9 mouse cellular contexts compared by ENCODE assay signal in genomic region chr15:102243229-102244190, GRCm38 (mm10). TPM values are rescaled to one million over a fixed set of nuclear protein-coding genes. Genes with fewer than 3 reads are reported as not detected.
DNase-seq lines count a peak whose midpoint lies in the region; ATAC-seq and TF ChIP-seq lines count a peak whose summit lies in the region.
"Had no signal": no experiment of that assay in that cellular context is flagged by ENCODE, and none has a peak within 500 bp of the region (broad histone marks: within the 10 kb centered on the region; RNA-seq: fewer than 3 reads in every experiment).

No protein-coding gene starts in this region.

- no peak overlapping the region for H3K9ac ChIP-seq in forebrain, embryonic 15.5 days (replicated peaks)
- peak overlapping the region; percentile 16 for H3K9ac ChIP-seq in liver, postnatal 0 days (replicated peaks)

- H3K36me3 ChIP-seq in forebrain, embryonic 15.5 days: no peaks in the 10 kb centered on the region
- no peaks in the 10 kb centered on the region for H3K36me3 ChIP-seq in liver, postnatal 0 days (replicated peaks; ENCODE audit: insufficient read depth, low read length)

- peaks cover 14% of the 10 kb centered on the region for H3K27me3 ChIP-seq in forebrain, embryonic 15.5 days
- peaks cover 40% of the 10 kb centered on the region for H3K27me3 ChIP-seq in liver, postnatal 0 days (ENCODE audit: insufficient read depth, low read length)

- TF ChIP-seq EP300 in liver, postnatal 0 days (IDR thresholded peaks at IDR 0.05; ENCODE audit: low read depth): peak; percentile 23; the same call in 1 of the 2 replicates

- ATAC-seq in forebrain, embryonic 15.5 days (replicated peaks): no peak
- peak; percentile 35 for ATAC-seq in liver, postnatal 0 days
- ATAC-seq in neutrophil, adult 5-6 weeks (ENCODE audit: extremely low read depth, insufficient number of reproducible peaks, low FRiP score, poor library complexity, severe bottlenecking): peak; percentile 72

- no peak overlapping the region; the same call in 1 of the 2 replicates for H3K4me3 ChIP-seq in forebrain, embryonic 15.5 days
- H3K4me3 ChIP-seq in liver, postnatal 0 days (ENCODE audit: low read depth, low read length): peak overlapping the region; percentile 35

- peaks cover 48% of the 10 kb centered on the region for H3K4me1 ChIP-seq in forebrain, embryonic 15.5 days
- H3K4me1 ChIP-seq in liver, postnatal 0 days (ENCODE audit: insufficient read depth): peaks cover 30% of the 10 kb centered on the region

- whole genome bisulfite sequencing in forebrain, embryonic 15.5 days: 17% methylated on average over 22 of the region's 22 CpGs
- WGBS in liver, postnatal 0 days (ENCODE audit: insufficient replicate concordance): 12% methylated on average over 22 of the region's 22 CpGs

- peak; percentile 65 for DNase-seq in CD4-positive helper T cell, adult 2 months (ENCODE audit: low read depth, low spot score)
- DNase-seq in T-cell, adult 2 months (ENCODE audit: low spot score): peak; percentile 33
- peak; percentile 78 for DNase-seq in induced T-regulatory cell, adult 2 months (ENCODE audit: low read depth)
- peak; percentile 82 for DNase-seq in liver, postnatal 0 days
- DNase-seq in retina, embryonic 14.5 days (ENCODE audit: low spot score): no peak
- DNase-seq in retina, postnatal 1 day: no peak

- H3K9me3 ChIP-seq in forebrain, embryonic 15.5 days: no peaks in the 10 kb centered on the region
- H3K9me3 ChIP-seq in liver, postnatal 0 days (ENCODE audit: low read length): no peaks in the 10 kb centered on the region

- TF ChIP-seq CTCF in liver, postnatal 0 days (IDR thresholded peaks at IDR 0.05; ENCODE audit: low read depth): no peak

- H3K4me2 ChIP-seq in forebrain, embryonic 15.5 days (replicated peaks): peak overlapping the region; percentile 29
- peak overlapping the region; percentile 96 for H3K4me2 ChIP-seq in liver, postnatal 0 days (ENCODE audit: low read depth, low read length)

- no peak overlapping the region for H3K27ac ChIP-seq in forebrain, embryonic 15.5 days (replicated peaks)
- peak overlapping the region; percentile 72 for H3K27ac ChIP-seq in liver, postnatal 0 days (ENCODE audit: low read depth)

RNA-seq across cellular contexts. Expression of gene Itgb7, which starts 11.8 kb away (rescaled TPM):
- 0.33 and 0.99 TPM in 2 replicates for polyA plus RNA-seq in forebrain, embryonic 15.5 days (2015; fragmentation: Nextera tagmentation; extraction: Ambion mirVana)
- polyA plus RNA-seq in liver, postnatal 0 days (2015; fragmentation: Nextera tagmentation; extraction: Ambion mirVana): 5.8 and 8.6 TPM in 2 replicates
- 338 and 351 TPM in 2 replicates for total RNA-seq in neutrophil, adult 5-6 weeks (2017)

RNA-seq across cellular contexts. Expression of gene Rarg, which starts 13.8 kb away (rescaled TPM):
- polyA plus RNA-seq in forebrain, embryonic 15.5 days (2015; fragmentation: Nextera tagmentation; extraction: Ambion mirVana): 5.9 and 6.2 TPM in 2 replicates
- 2.4 and 2.6 TPM in 2 replicates for polyA plus RNA-seq in liver, postnatal 0 days (2015; fragmentation: Nextera tagmentation; extraction: Ambion mirVana)
- total RNA-seq in neutrophil, adult 5-6 weeks (2017): 28.2 and 38.3 TPM in 2 replicates

RNA-seq across cellular contexts. Expression of gene Gm9918, which starts 26.9 kb away (rescaled TPM):
- not detected in 2 replicates for polyA plus RNA-seq in forebrain, embryonic 15.5 days (2015; fragmentation: Nextera tagmentation; extraction: Ambion mirVana)
- not detected in 2 replicates for polyA plus RNA-seq in liver, postnatal 0 days (2015; fragmentation: Nextera tagmentation; extraction: Ambion mirVana)
- total RNA-seq in neutrophil, adult 5-6 weeks (2017): 0.49 TPM in 1 of 2 replicates, not detected in the other
- total RNA-seq: gastrocnemius, postnatal 4 days had no signal

RNA-seq across cellular contexts. Expression of gene Mfsd5, which starts 35.7 kb away (rescaled TPM):
- polyA plus RNA-seq in forebrain, embryonic 15.5 days (2015; fragmentation: Nextera tagmentation; extraction: Ambion mirVana): 50.1 and 51.5 TPM in 2 replicates
- polyA plus RNA-seq in liver, postnatal 0 days (2015; fragmentation: Nextera tagmentation; extraction: Ambion mirVana): 25.4 and 27.4 TPM in 2 replicates
- 21.6 and 22.6 TPM in 2 replicates for total RNA-seq in neutrophil, adult 5-6 weeks (2017)

RNA-seq across cellular contexts. Expression of gene Csad, which starts 39.0 kb away (rescaled TPM):
- 44.2 and 45.1 TPM in 2 replicates for polyA plus RNA-seq in forebrain, embryonic 15.5 days (2015; fragmentation: Nextera tagmentation; extraction: Ambion mirVana)
- 224 and 243 TPM in 2 replicates for polyA plus RNA-seq in liver, postnatal 0 days (2015; fragmentation: Nextera tagmentation; extraction: Ambion mirVana)
- 47.6 and 56.0 TPM in 2 replicates for total RNA-seq in neutrophil, adult 5-6 weeks (2017)

Comparison
In these comparisons a context has a peak if more than half of its experiments do, and no peak if none do; other contexts are left out.
1. DNase-seq: peak in CD4-positive helper T cell, adult 2 months (single experiment), T-cell, adult 2 months (single experiment), induced T-regulatory cell, adult 2 months (single experiment) and liver, postnatal 0 days (single experiment); none in retina, embryonic 14.5 days (single experiment) and retina, postnatal 1 day (single experiment).